Mouse (Mus musculus) ovary, postnatal 14 days (tissue): ENCODE measurements around the gene Ergic1.

Source experiments
- DNase-seq: peaks from one replicate; pipeline ENCODE4 v3.0.0; 2022; ENCODE audit warnings: low spot score

Ergic1 gene

DNA sequence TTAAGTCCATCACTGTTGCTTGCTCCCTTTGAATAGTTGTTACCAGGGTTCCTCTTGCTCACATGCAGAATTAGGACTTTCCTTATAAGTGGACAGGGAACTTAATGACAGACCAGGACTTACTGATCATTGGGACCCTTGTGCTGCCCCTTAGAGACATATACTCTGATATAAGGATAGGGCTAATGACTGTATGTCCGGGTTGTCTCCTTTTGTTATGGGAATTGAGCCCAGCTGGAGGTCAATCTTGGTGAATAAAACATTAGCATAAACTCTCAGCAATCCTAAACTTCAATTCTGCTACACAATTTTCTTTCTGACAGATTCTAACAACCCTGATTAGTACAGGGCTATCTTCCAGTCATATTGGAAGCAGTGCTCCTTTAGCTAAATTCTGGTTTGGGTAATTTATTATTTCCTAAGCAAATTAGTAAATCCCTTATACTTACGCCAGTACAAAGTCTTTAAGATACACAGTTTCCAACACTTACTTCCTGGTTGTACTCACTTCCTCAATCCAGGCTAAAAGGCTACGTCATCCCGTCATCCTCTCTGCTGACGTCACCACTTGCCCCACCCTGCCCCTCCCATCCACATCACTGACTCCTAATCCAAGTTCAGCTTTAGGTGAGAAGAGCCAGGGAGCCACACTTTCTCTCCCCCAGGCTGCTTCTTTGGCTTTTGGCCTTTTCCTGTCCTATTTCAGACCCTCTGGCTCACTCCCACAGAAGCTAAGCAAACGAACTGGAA lies 23.4 kb upstream of the Ergic1 start:
- DNase-seq, result no peak

DNA sequence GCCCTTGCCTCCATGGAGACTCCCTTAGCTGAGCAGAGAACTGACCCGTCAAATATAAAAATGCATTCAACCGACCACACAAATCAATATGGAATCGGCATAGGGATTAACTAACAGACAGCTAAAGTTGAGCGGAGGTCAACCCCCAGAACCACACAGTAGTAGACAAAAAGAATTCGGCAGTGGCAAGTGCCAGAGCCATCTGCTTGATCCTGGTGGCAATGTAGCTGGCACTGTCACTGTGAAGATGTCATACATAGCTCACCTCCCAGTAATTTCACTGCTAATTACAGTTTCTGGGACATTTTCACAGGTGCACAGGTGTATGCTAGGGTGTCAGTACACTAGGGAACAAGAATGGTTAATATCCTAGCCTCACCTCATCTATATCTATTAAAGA lies 21.2 kb upstream of the Ergic1 start:
- no peak for DNase-seq

DNA sequence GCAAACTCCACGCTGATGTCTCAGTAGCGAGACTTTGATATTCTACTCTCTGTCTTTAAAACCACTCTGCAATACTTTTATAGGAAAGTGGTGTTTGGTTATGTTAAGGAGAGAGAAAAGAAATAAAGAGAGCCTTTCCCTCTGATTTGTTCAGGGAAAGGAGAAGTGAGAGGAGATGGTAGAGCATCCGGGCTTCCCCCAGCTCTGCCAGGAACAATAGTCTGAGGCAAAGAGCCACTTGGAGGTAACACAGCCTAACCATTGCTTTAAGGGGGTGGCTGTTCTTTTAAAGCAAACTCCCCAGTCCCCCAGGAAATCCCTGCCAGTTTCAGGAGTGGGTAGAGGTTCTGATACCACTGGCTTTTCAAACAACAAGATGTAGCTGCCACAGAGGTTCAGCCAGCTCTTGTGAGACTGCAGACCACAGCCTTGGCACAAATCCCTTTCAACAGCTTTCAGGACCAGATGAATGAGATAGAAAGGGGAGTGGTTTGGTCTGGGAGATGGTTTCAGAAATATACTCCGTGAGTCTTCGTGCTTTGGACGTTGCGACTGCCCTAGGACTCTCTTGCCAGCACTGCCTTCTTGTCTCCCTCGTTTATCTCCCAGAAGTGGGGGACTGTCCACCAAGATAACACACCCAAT lies 16.8 kb upstream of the Ergic1 start:
- no peak for DNase-seq

DNA sequence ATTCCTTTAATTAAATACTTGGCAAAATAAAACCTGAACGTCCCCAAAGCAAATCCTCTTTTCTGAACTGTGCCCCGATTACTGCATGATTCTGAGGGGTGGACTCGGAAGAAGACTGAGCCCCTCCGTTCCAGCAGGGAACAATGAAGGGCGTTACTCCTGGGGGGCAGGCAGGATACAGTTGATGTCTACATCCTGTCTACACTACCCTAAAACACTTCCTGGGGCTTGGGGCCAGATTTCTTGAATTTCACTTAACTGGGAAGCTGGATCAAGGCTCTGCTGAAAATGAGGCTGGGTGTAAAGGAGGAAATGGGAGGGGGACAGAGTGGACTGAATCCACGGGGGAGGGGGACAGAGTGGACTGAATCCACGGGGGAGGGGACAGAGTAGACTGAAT lies 13.5 kb upstream of the Ergic1 start:
- DNase-seq, result no peak

DNA sequence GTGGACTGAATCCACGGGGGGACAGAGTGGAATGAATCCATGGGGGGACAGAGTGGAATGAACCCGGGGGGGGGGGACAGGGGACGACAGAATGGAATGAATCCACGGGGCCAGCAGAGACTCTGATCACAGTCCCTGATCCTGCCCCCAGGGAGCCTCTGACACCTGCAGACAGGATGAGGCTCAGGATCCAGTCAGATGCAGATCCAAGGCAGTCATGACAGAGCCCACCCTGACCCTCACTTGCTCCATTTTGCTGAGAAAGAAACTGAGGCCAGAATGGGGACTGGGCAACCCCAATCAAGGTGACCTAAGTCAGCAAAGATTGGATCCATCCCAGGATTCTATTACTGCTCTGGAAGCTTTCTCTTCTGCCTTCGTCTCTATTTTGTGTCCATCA lies 12.7 kb upstream of the Ergic1 start:
- no peak for DNase-seq

DNA sequence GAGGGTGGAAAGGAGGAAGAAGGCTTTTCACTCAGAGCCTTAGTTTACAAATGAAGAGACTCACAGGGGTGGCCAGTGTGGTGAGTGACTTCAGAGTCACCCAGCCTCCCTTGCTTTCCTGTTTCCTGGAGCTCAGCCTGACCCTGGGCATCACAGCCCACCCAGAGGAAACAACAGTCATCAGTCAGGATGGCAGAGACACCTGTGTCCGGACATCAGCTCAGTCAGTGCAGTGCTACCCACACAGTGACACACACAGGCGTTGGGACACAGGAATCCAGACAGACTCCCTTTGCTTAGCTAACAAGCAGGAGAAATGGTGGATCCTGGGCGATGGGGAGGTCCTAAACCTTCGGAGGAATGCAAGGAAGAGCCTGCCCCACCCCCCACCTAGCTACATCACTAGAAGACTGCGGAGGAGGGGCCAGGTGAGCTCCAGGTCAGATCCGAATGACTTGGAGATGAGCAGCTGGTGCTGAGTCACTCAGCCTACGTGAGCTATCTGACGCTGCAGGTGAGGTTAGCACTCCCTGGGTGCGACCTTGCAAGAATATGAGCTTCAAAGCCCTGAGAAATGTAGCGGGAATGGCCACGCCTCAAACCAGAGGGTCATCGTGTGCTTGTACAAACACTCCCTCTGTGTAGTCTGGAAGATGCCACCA lies 12.0 kb upstream of the Ergic1 start:
- DNase-seq, result no peak

DNA sequence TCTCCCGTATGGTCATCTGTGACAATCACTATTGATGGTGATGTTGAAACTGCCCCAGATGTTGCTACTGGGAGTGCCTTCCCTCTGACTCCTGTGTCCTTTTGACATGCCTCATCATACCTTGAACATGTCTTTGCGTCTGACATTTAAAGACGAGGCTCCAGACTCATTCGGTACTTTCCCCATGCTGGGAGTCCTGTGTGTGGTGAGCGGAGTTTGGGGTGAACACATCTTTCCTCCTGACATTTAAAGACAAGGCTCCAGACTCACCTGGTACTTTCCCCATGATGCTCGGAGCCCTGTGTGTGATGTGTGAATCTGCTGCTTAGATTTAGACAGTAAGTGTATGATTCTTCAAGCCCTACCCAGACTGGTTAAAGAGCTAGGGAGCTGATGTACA lies 10.2 kb upstream of the Ergic1 start:
- DNase-seq, result no peak

DNA sequence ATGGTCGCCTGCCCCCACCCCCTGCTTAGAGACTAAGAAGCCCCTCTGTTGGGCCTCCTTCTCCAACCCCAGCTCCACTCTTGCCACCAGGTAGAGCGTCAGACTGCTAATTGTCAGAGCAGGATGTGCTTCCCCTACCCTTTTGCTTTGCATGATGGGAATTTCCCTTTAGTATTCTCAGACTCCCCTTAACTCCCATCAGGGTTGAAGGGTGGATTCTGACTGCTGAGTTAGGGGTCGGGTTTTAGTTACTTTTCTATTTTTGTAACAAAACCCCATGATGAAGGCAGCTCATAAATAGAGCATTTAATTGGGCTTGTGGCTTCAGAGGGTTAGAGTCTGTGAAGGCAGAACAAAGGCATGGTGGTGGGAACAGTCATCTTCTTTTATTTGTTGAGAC lies 8.3 kb upstream of the Ergic1 start:
- no peak for DNase-seq

DNA sequence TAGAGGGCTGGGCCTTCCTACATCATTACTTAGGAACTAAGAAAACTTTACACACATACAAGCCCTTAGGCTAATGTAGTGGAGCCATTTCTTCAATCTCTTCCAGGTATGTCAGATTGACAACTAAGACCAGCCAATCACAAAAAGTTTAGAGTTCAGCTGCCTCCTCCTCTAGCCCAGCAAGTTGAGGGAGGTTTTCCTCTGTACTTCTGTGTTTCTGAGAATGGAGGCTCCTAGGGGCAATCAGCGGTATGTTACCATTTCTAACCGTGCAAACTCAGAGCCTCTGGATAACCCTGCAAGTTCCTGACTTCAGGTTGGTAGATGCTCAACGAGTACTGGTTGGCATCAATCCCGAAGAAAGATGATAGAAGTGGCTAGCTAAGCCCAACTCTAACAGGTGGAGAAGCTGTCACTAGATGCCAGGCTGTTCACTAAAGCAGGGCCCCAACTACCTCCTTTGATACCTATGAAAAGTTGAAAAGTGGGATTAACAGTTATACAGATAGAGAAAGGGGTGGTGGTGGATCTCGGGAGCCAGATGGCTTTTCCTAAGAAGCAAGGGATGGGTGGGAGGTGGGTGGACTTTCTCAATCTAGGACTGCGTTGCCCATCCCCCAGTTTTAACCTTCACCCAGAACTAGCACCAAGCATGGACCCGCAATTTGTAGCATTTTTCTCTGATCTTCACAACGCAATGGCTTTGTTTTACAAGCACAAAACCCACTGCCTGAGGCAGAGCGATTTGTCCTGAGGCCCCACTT lies 581 bp upstream of the Ergic1 start:
- no peak for DNase-seq

DNA sequence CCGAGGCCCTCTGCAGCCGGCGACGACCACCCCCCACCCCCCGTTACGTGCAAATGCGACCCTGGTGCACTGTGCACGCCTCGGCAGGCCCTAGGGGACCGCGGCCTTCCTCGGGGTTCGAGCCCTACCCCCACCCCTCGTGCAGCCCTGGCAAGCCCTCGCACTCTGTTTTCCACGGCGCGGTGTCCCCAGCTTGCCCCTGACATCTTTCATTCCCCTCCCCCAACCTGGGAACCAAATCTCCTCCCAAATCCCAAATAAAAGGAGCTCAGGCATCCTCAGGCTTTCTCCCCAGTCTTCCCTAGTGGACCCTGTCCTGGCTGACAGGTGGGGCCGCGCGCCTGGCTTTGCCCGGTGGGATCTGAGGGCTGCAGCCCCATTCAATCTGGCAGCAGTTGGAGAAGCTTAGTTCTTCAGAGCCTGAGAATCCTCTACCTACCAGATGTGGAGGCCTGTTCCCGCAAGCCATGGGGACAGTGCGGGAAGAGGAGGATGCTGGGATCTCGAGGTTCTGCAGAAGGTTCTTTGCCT lies 427 bp downstream of the Ergic1 start, which contains the start of gene Dusp1:
Gene Dusp1 (minus strand): TSS at position 478 of the 531 bp plus-strand sequence.
- DNase-seq, result no peak

DNA sequence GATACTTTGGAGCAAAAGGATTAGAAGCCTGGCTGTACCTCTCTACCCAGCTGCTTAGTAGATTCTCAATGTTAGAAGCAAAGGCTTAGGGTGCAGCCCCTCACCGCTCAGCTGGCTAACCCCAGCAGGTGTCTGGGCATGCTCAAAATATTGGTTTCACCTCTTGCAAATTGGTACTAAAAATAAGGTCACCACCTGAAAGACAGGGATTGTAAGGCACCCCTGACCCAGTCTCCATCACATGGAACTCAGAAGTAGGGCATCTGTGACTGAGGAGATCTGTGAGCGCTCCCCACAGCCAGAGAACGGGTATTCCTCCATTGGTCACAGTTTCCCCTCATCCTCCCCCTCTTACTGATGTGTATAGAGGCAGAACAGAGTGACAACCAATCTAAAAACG lies 1.0 kb downstream of the Ergic1 start:
- DNase-seq, result no peak

DNA sequence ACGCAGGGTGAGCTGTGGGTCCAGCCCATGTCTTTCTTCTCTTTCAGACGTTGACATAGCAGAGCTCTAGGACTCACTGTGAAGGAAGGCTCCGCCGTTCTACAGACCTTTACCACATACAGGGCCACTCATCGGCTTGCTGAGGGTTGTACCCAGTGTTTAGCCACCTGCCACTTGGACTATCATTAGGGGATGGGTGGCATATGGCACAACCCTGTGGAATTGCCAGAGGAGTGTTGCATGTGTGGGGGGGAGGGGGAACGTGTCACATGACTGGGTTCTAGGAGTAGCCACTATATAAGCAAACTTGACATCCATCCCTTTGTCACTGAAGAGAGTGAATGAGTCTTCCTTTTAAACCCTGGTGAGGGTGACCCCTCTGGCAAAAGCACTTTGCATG lies 2.2 kb downstream of the Ergic1 start:
- no peak for DNase-seq

DNA sequence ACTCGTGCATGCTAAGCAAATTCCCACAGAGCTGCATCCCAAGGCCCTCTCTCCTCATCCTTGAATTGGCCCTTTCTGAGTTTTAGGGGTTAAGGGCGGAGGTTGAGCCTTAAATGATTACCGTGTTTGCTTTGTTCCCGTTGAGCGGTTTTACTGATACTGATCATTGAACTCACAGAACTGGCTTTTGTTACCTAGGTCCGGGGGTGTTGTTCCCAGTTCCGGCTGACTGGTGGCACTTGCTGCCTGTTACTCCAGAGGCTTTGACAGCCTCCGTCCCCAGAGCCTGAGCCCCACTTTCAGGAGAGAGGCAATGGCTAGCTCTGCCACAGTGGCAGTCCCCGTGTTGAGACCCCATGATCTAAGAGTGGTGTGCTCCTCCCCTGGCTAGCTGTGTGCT lies 3.1 kb downstream of the Ergic1 start:
- no peak for DNase-seq

DNA sequence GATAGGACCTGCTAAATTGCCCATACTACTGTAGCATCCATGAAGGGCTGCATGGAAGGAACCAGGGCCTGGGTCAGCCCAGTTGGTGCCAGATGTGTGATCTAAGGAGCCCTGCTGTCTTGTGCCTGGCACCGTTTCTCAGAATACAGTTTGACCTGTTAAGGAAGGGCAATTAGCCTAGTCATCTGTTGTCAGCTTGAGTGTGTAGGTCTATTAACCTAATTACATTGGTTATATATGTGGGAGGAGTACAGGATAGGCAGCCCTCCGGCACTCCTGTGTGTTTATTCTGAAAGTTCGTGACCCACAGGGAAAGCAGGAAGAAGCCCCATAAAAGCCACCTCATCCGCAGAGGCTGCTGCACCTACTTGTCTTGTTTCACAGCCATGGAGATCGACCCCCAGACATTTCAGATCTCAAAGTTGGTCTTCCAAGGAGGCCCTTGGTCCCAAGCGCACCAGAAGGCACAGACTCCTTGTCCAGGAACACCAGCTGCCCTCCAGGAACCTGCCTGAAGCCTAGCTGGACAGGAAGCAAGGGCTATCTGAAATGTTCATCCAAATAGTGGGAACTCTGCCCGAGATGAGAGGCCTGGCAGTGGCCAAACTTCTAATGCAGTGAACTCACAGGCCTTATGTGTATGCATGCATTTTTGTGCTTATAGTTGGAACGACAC lies 6.0 kb downstream of the Ergic1 start:
- no peak for DNase-seq

DNA sequence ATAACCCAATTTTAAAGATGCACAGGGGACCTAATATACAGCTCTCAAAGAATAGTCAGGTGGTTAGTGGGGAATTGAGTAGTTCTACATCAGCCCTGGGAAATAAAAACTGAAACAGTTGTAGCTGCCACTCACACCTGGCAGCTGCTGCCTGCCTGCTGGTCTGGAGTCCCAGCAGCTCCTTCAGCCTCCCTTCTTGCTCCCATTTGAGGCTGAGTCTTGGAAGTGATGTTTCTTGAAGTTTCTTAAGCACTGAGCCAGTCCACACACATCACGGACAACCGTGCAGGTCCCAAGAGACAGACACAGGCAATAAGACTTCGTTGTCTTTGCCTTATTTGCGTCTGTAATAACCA lies 6.5 kb downstream of the Ergic1 start:
- DNase-seq, result no peak

DNA sequence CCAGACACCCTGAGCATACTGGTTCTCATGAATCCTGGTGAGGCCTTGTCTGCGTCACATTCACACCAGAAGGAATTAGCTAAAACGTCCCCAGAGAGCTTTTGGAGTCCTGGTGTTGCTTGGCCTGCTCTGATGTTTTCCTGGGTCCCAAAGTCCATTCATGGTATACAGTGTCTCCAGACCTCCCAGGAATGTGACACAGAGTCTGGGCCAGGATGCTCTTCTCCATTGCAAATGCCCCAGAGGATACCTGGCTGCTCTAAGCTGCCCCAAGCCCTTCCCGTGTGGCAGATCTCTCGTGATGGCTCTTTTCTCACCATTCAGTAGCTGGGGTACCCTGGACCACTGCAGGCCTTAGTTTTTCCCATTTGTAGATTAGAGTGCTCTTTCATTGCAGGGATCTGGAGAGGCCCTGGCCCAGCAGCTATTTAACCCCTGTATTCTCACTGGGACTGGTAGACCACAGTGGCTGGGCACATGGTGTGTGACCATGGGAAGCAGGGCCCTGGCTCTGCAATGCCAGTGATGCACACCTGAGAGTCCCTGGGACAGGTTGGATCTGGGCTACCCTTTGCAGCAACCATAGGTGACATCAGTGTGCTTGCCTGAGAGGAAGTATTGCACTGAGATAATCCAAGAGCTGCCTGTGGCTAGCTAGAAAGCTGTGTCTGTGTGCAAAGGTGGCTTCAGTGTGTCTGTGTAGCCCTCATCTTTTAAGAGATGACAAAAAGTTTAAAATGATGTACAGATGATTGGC lies 8.5 kb downstream of the Ergic1 start:
- no peak for DNase-seq

DNA sequence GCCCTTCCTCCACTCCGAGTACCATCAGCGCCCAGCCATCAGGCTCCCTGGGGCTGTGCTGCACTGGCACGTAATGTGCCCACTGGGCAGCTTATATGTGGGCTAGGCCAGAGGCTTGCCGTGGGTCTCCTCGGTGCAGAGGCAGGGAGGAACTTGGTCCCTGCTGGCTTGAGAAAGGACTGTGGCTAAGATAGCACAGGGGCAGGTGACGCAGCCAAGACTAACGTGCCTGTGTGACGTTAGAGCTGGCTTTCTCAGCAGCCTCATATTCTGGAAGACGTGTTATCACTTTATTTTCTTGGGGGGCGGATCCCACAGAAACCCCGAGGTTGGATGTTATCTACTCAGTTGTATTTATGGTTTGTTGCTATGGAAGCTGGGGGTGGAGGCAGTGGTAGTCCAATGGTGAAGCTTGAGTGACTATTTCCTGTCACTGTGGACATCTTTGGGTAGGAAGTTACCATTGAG lies 9.4 kb downstream of the Ergic1 start:
- DNase-seq, result no peak

DNA sequence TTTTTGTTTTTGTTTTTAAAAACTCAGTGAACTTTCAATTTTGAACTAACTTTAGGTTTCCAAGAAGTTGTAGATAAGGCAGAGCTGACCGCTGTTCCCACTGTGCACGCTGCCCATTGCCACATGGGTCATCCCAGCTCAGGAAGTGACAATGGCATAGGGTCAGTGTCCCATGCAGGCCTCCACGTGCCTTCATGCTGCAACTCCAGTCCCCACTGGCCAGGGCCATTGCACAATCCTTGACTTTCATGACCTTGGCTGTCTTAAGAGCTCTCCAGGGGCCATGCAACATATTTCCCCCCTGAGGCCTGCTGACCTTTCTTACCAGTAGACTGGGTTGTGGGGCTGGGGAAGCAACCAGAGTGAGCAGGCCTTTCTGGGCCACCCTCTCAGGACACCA lies 10.1 kb downstream of the Ergic1 start:
- no peak for DNase-seq

DNA sequence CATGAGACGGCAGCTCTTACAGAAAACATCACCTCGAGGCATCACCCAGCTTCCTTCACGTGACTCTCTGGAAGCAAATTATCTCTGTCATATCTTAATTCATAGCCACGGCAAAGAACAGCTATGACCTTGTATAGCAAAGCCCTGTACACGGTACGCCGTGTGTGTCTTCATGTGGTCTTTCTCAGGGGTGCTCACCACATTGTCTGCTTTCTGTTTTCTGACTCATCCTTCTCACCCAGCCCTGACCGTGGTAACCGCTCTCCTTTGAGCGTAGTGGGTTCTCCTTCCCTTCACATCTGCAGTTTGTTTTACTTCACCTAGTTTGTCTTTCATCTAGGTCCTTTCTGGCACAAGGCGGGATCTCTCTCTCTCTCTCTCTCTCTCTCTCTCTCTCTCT lies 11.0 kb downstream of the Ergic1 start:
- DNase-seq, result no peak

DNA sequence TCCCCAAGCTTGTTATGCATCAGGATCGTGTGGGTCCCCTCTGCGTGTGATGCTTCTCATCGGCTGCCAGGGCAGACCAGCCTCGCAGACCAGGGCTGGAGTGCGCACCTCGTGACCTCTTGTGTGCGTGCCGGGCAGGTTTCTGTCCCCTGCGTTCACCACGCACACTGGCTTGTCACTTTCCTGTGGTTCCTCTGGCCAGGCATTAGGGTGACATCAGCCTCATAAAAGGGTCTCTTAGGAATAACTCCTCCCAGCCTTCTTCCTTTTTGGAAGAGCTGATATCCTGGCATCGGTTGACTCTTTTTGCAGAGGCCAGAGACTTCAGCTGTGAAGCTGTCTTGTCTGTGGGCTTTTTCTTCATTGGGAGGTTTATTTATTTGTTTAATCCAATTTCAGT lies 12.8 kb downstream of the Ergic1 start:
- no peak for DNase-seq

DNA sequence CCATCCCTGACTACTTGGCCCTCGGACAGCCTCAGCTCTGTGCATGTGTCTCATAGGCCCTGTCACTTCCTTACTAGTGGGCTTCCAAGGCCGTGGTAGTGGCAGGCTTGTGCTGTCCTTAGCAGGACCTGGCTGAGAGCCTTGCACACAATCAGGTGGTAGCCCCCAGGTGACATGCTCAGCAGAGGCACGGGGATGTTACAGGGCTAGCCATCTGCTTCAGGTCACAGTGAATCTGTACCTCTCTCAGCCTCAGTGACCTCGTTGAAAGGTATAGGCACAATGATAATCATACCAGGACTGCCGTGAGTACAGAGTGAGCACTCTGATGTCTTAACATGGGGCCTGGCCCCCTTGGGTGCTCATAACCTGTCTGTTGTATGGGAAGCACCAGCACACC lies 13.4 kb downstream of the Ergic1 start:
- DNase-seq, result no peak
